Mouse (Mus musculus): ENCODE data around the gene Olfr1259.

The Olfr1259 gene

DNA sequence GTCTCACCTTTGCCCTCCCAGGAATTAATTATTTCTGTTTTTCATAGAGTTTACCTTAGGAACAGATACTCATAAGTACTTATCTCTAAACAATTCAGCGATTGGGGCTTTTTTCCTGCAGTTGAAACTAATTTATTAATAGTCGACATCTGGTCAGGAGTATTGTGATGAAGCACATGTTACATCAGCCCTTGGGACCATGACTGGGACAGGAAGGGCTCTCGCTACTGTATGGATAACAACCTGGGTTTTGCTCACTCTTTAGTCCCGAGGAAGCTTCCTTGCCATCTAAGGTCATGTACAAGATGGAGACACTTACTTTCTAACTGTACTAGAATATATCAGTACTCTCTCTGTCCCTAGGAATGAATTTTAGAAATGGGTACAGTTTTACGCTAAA is at the start of gene Olfr1259:
TSS of gene Olfr1259 (minus strand) at position 101 of the 400 bp plus-strand sequence.
- DNase-seq (ENCODE audit: low read depth, low spot score), result no peak

DNA sequence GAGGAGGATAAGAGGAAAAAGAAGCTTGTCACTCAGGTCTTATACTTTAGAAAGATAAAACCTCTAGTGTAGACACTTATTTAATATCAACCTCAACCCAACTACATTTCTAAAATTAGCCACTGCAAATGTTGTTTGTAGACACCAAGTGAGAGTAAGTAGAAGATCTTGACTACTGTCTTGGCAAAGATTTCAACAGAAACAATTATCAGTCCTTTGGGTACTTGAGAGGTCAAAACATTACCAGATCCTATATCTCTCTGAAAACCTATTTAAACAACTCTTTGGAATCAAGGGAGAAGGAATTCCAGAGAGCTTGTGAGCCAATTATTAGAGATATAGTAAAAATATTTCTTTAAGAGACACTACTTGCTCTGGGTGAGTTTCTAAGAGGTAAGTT is 42.5 kb upstream of the Olfr1259 start, which contains the start of gene Olfr1261:
TSS of gene Olfr1261 (plus strand) at position 301 of the 400 bp plus-strand sequence.
- DNase-seq (ENCODE audit: low read depth, low spot score), result no peak

DNA sequence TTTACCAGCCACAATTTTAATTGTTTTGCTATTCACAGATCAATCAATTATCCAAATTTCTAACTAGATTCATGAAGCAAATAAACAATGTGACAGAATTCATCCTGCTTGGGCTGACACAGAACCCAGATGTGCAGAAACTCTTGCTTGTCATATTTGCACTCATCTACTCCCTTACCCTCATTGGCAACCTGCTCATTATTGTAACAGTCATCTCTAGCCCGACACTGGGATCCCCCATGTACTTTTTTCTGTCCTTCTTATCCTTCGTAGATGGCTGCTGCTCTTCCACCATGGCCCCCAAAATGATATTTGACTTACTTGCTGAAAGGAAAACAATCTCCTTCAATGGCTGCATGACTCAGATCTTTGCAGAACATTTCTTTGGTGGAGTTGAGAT is 29.2 kb upstream of the Olfr1259 start:
- no peak for DNase-seq (ENCODE audit: low read depth, low spot score)

DNA sequence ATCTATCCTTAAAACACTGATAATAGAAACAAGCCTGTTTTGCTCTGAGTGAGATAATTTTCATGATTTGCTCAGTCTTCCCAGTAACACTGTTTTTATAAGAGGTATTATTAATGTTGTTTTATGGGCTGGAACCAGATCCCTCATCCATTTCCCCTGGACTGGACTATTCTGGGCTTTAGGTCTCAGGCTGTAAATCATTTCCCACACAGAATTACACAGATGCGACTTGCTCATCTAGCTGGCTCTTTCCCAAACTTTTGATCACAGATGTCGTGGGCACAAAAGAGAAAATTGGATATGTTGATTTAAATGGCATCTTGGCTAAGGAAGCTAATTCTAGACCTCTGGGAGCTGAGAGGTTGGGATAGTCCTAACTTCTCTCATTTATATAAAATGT is 25.7 kb upstream of the Olfr1259 start, which contains the start of gene Olfr1260:
TSS of gene Olfr1260 (plus strand) at position 157 of the 400 bp plus-strand sequence.
- no peak for DNase-seq (ENCODE audit: low read depth, low spot score)

DNA sequence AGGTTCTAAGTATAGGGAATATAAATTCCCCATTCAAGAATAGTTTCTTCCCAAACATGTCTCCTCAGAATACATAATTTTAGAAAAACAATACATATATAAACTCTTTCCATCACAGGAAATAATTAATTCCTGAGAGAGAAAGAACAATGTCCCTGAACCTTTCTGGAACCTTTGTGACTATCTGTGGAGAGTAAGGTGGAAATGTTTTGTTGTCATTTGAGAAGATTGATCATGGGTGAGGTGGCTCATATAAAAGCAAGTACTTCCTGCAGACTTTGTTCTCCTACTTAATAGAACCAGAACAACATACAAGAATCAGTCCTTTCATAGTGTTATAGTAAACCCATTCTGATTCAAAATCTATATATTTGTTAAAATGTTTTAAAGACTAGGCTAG is 21.5 kb downstream of the Olfr1259 start, which contains the start of gene Olfr1258:
TSS of gene Olfr1258 (plus strand) at position 301 of the 400 bp plus-strand sequence.
- no peak for DNase-seq (ENCODE audit: low read depth, low spot score)

DNA sequence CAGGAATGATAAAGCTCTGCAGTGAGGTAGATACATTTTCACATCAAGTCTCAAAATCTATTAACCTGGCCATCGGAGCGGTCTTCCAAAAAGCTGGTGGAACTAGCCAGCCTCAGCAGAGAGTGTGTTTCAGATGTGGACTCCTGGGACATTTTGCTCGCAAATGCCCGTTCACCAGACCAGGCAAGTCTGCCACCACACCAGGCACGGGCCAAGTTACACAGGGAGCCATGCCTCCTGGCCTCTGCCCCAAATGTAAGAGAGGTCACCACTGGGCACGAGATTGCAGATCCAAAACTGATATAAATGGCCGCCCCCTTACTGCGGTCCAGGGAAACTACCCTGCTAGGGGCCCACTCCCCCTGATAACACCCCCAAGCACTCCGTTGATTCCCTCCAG is 35.8 kb downstream of the Olfr1259 start:
- DNase-seq (ENCODE audit: low read depth, low spot score), result peak; percentile 4

All from R1 (cell line).